Comparison of ENCODE assay signal across 8 mouse cellular contexts in genomic region chr9:8042338-8043043, GRCm38 (mm10). TPM values are rescaled to one million over a fixed set of nuclear protein-coding genes. Genes with fewer than 3 reads are reported as not detected.
A peak's percentile ranks its signal among the peaks of the same experiment; 100 is the strongest.
DNase-seq lines count a peak whose midpoint lies in the region.

Gene Cfap300, minus strand, starts transcription at chr9:8042823.

- peak; percentile 95 to 97 for DNase-seq in adrenal gland, adult 18-20 months (ENCODE audit: low spot score in 2 of 2)
- DNase-seq in embryo, embryonic 11 days = peak; percentile 98
- DNase-seq in gastrocnemius, postnatal 14 days = peak; percentile 97
- DNase-seq in induced T-regulatory cell, adult 2 months (ENCODE audit: low read depth) = peak; percentile 96
- peak; percentile 92 to 95 for DNase-seq in left cerebral cortex, adult 8-10 months (ENCODE audit: low spot score in 2 of 2)
- DNase-seq in right cerebral cortex, postnatal 10 days (ENCODE audit: low spot score in 2 of 2) = peak; percentile 97 to 98
- DNase-seq in urinary bladder, postnatal 14 days (ENCODE audit: low spot score) = peak; percentile 96

- H3K4me3 ChIP-seq in megakaryocyte, embryonic 14.5 days (replicated peaks) = peak within 1 kb of the TSS; percentile 95

- intact Hi-C loops in gastrocnemius, postnatal 14 days (cut with DNase I; ENCODE audit: low total_unique reads) = no loop called here

- H3K36me3 ChIP-seq in megakaryocyte, embryonic 14.5 days (replicated peaks; ENCODE audit: low read length) = no peaks in the 10 kb centered on the region

- H3K9me3 ChIP-seq in megakaryocyte, embryonic 14.5 days = no peaks in the 10 kb centered on the region

- H3K4me1 ChIP-seq in megakaryocyte, embryonic 14.5 days = peaks cover 14% of the 10 kb centered on the region

- no peaks in the 10 kb centered on the region for H3K27me3 ChIP-seq in megakaryocyte, embryonic 14.5 days (replicated peaks)

RNA-seq across cellular contexts. Expression of gene Cfap300, which starts in this region (rescaled TPM):
- total RNA-seq in adrenal gland, adult 18-20 months (2021) = 1 to 10 TPM; 2.7 to 2.8 TPM
- under 1 TPM; 0.33 to 0.80 TPM for total RNA-seq in gastrocnemius, postnatal 14 days (2021)
- total RNA-seq in left cerebral cortex, adult 8-10 months (2022) = 10 to 100 TPM in 1 of 4 experiments, 1 to 10 TPM in 3; 7.8 to 10.2 (median 8.1) TPM
- not detected in 2 replicates for polyA plus RNA-seq in megakaryocyte, embryonic 14.5 days (2012; ENCODE audit: insufficient read depth, low replicate concordance)

Comparison
In these comparisons a context has a peak if more than half of its experiments do, and no peak if none do; other contexts are left out.
1. Peak in every context shown above with its lines: DNase-seq and H3K4me3 ChIP-seq.
2. Peak in DNase-seq in gastrocnemius, postnatal 14 days; RNA of the gene not detected or under 1 TPM.